Mouse (Mus musculus) G1E-ER4 (cell line): ENCODE measurements around the gene Olfr222. TPM values are rescaled to one million over a fixed set of nuclear protein-coding genes. Genes with fewer than 3 reads are reported as not detected.
"Not testable (repeated sequence)": the region's sequence is repeated elsewhere in the genome, so short reads cannot be mapped to it uniquely, and the experiment has no call there.

Source experiments
- GATA1 ChIP-seq: IDR thresholded peaks from one replicate; pipeline ENCODE4 v1.8.0; 2012; ENCODE audit warnings: low read length, inconsistent platforms
- polyA plus RNA-seq: library from polyadenylated mRNA; stranded (reverse); fragments of >175 nt; gene quantifications from 2 replicates; pipeline ENCODE4 v1.2.3, GENCODE M21; 2012

The Olfr222 gene
- polyA plus RNA-seq, result not detected in 2 replicates

- TF ChIP-seq GATA1, result not testable (repeated sequence)
Measured at GRCm38 (mm10) chr11:59576135-59576534, at the start of gene Olfr222. TSS of gene Olfr222 (minus strand) at chr11:59576235.

- no peak for TF ChIP-seq GATA1
Measured at GRCm38 (mm10) chr11:59624017-59624630, 48.1 kb upstream of the Olfr222 start.

- TF ChIP-seq GATA1, result no peak
Measured at GRCm38 (mm10) chr11:59622214-59622613, 46.2 kb upstream of the Olfr222 start.

- no peak for TF ChIP-seq GATA1
Measured at GRCm38 (mm10) chr11:59614120-59614519, 38.1 kb upstream of the Olfr222 start.

GRCm38 (mm10) chr11:59611646-59612045 lies 35.6 kb upstream of the Olfr222 start:
- TF ChIP-seq GATA1, result no peak

- TF ChIP-seq GATA1, result no peak
Measured at GRCm38 (mm10) chr11:59602287-59602686, 26.3 kb upstream of the Olfr222 start.

DNA sequence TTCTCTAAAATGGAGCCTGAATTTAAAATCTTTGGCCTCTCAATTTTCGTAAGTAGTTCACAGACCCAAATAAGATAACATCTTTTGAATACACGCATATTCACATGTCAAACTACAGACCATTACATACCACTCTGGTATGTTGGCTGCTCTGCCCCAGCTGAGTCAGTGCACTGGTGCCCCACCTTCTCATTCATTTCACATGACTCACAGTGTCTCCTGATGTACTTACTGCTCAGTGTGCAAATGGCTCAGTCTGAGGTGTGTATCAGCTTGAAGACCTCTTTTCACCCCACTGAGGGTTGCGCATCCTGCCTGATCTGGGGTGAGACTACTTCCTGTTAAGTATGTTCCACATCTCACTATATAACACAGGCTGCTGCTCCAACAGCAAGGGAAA lies 24.8 kb upstream of the Olfr222 start:
- TF ChIP-seq GATA1, result no peak

DNA sequence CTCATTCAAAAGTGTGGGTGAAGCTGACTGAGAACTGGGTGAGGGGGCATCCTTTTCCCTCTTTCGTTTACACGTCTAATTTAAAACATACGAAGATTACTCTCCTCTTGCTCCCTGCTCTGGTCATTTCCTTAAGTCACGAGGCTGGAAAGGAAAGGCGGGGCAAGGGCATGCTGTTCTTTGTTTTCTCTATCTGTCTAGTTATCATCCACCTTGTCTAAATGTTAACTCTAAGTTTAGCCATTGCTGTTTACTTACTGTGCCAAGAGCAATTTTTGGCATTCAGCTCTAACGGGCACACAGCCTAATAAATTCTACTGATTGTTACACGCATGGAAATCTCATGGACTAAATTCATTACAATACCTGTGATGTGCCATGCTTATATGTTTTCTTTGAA lies 23.2 kb upstream of the Olfr222 start:
- no peak for TF ChIP-seq GATA1

GRCm38 (mm10) chr11:59596950-59597349 lies 20.9 kb upstream of the Olfr222 start:
- TF ChIP-seq GATA1, result no peak

- no peak for TF ChIP-seq GATA1
Measured at GRCm38 (mm10) chr11:59596091-59596490, 20.1 kb upstream of the Olfr222 start.

GRCm38 (mm10) chr11:59593189-59593588 lies 17.2 kb upstream of the Olfr222 start, which contains the start of gene Olfr223:
TSS of gene Olfr223 (minus strand) at chr11:59593289.
- no peak for TF ChIP-seq GATA1

GRCm38 (mm10) chr11:59589496-59589895 lies 13.5 kb upstream of the Olfr222 start:
- no peak for TF ChIP-seq GATA1

GRCm38 (mm10) chr11:59584539-59584938 lies 8.5 kb upstream of the Olfr222 start:
- no peak for TF ChIP-seq GATA1

DNA sequence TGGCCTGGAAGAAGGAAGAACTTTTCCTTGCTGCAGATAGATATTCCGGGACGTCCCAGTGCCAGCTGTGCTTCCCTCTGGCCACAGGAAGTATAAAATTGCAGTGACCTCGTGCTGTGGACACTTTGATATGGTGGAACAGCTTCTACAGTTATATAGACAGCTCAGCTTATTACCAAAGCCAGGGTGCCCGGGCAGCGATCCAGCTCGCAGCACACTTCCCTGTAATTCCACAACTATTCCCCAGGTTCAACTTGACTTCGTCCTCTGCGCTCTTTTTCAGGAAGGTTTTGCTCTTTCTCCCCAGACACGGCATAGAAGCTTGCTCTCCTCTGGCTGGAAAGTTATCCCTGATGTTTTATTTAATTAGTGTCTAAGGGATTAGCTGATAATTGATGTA lies 309 bp downstream of the Olfr222 start:
- no peak for TF ChIP-seq GATA1

DNA sequence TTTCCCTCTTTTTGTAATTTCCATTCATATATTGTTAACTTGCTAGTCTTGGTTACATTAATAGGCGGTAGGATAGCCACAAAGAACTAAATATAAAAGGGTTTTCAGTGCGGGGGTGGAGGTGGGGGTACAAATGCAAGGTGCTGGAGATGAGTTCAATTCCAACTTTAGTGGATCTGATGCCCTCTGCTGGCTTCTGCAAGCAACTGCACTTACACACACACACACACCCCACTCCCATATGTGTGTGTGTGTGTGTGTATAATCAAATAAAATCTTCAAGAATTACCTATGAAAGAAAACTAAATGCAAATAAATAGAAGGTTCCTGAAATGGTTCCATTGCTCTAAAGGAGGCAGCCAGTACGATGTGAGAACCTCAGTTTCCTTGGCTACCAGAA lies 6.7 kb downstream of the Olfr222 start:
- no peak for TF ChIP-seq GATA1

DNA sequence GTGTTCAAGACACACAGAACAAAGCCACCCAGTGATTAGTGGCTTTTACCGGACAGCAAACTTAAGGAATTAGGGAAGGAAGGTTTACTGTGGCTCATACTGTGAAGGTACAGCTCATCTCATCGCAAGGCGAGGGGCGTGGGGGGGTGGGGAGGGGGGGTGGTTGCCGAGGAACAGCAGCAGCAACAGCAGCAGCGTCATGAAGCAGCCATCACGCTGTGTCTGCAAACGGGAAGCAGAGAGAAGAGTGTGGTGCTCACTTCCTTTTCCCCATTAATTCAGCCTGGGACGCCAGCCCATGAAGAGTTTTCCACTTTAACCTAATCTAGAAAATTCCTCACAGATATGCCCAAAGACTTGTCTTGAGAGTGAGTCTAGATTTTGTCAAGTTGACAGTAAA lies 13.2 kb downstream of the Olfr222 start:
- TF ChIP-seq GATA1, result no peak

- no peak for TF ChIP-seq GATA1
Measured at GRCm38 (mm10) chr11:59562336-59562735, 13.7 kb downstream of the Olfr222 start.

- TF ChIP-seq GATA1, result no peak
Measured at GRCm38 (mm10) chr11:59560906-59561305, 15.1 kb downstream of the Olfr222 start.
